Mouse (Mus musculus) CH12.LX (cell line): ENCODE results near the gene Snx30. TPM values are rescaled to one million over a fixed set of nuclear protein-coding genes. Genes with fewer than 3 reads are reported as not detected.

ENCODE experiments used
- DNase-seq: peaks from one replicate; pipeline ENCODE4 v3.0.0-alpha.2; 2013; ENCODE audit errors: extremely low read depth
- H3K27ac ChIP-seq: 2 replicates; pipeline ENCODE4 v1.5.1; 2012; ENCODE audit warnings: low read depth, mild to moderate bottlenecking, control low read depth, moderate library complexity; ENCODE audit not compliant: insufficient read depth
- H3K27me3 ChIP-seq: replicated peaks from 2 replicates; pipeline ENCODE3; 2012; ENCODE audit warnings: inconsistent platforms
- H3K36me3 ChIP-seq, 2 experiments: replicated peaks in 1 of 2; 2 replicates each; pipeline versions ENCODE3 to v1.6.1; 2012; ENCODE audit warnings: inconsistent platforms in 1 of 2, low read length in 1 of 2, mild to moderate bottlenecking in 1 of 2, mixed read lengths in 1 of 2, moderate library complexity in 1 of 2; ENCODE audit not compliant: control insufficient read depth in 1 of 2, insufficient read depth in 1 of 2
- H3K4me1 ChIP-seq, 2 experiments: 2 replicates each; pipeline ENCODE4 v1.6.1; 2012; ENCODE audit warnings: inconsistent platforms in 1 of 2, moderate library complexity in 1 of 2; ENCODE audit not compliant: insufficient read depth in 2 of 2, control insufficient read depth in 1 of 2
- H3K4me2 ChIP-seq: 2 replicates; pipeline ENCODE4 v1.6.1; 2012; ENCODE audit warnings: low read depth, mild to moderate bottlenecking, control low read depth; ENCODE audit not compliant: poor library complexity, insufficient read depth, severe bottlenecking
- H3K4me3 ChIP-seq, 3 experiments: fragments of 150-350 bp in 1 of 3; sonication (generic) in 1 of 3; replicated peaks in 1 of 3; 2 replicates each; pipeline versions ENCODE3 to v1.5.1; 2011 to 2012; ENCODE audit warnings: low read depth in 2 of 3, low read length in 2 of 3, mild to moderate bottlenecking in 2 of 3, moderate library complexity in 2 of 3, control low read depth in 1 of 3, improper control_type of control experiment in 1 of 3, inconsistent platforms in 1 of 3, mixed read lengths in 1 of 3; ENCODE audit not compliant: poor library complexity in 1 of 3
- H3K79me2 ChIP-seq: replicated peaks from 2 replicates; pipeline ENCODE4 v1.6.1; 2012; ENCODE audit warnings: mild to moderate bottlenecking, moderate library complexity; ENCODE audit not compliant: control insufficient read depth, poor library complexity, insufficient read depth, severe bottlenecking; ENCODE audit errors: extremely low read depth
- H3K9ac ChIP-seq: 2 replicates; pipeline ENCODE4 v1.6.1; 2012; ENCODE audit warnings: low read depth, mild to moderate bottlenecking, control low read depth, moderate library complexity; ENCODE audit not compliant: insufficient read depth
- H3K9me3 ChIP-seq: replicated peaks from 2 replicates; pipeline ENCODE3; 2012; ENCODE audit warnings: low read length, inconsistent platforms, mixed read lengths
- BHLHE40 ChIP-seq: IDR thresholded peaks from 2 replicates; pipeline ENCODE4 v1.6.1; 2011; ENCODE audit warnings: mild to moderate bottlenecking, low read depth, low read length, improper control_type of control experiment
- CHD1 ChIP-seq: IDR thresholded peaks from 2 replicates; pipeline ENCODE4 v1.6.1; 2012; ENCODE audit warnings: low read depth, low read length, improper control_type of control experiment, inconsistent platforms
- CHD2 ChIP-seq: IDR thresholded peaks from 2 replicates; pipeline ENCODE4 v1.6.1; 2011; ENCODE audit warnings: low read length, improper control_type of control experiment
- CTCF ChIP-seq, 2 experiments: IDR thresholded peaks in 1 of 2; conservative IDR thresholded peaks in 1 of 2; 2 replicates each; pipeline ENCODE4 v1.5.1; 2011 to 2012; ENCODE audit warnings: low read depth in 2 of 2, low read length in 2 of 2, improper control_type of control experiment in 1 of 2, inconsistent platforms in 1 of 2, mild to moderate bottlenecking in 1 of 2, moderate library complexity in 1 of 2
- E2F4 ChIP-seq: IDR thresholded peaks from 2 replicates; pipeline ENCODE4 v1.6.1; 2011; ENCODE audit warnings: low read depth, low read length, improper control_type of control experiment; ENCODE audit not compliant: insufficient replicate concordance
- ELF1 ChIP-seq: IDR thresholded peaks from 2 replicates; pipeline ENCODE4 v1.6.1; 2014; ENCODE audit warnings: low read depth, mild to moderate bottlenecking, inconsistent platforms, low read length, improper control_type of control experiment
- ETS1 ChIP-seq: conservative IDR thresholded peaks from 2 replicates; pipeline ENCODE4 v1.6.1; 2012; ENCODE audit warnings: low read depth, mild to moderate bottlenecking, inconsistent platforms, low read length, improper control_type of control experiment, moderate library complexity
- IRF4 ChIP-seq: IDR thresholded peaks from 2 replicates; pipeline ENCODE4 v1.6.1; 2014; ENCODE audit warnings: low read depth, mild to moderate bottlenecking, inconsistent platforms, low read length, improper control_type of control experiment
- MAFK ChIP-seq: IDR thresholded peaks from 2 replicates; pipeline ENCODE4 v1.6.1; 2011; ENCODE audit warnings: low read length, improper control_type of control experiment; ENCODE audit not compliant: insufficient replicate concordance
- MAX ChIP-seq: IDR thresholded peaks from 2 replicates; pipeline ENCODE4 v1.6.1; 2011; ENCODE audit warnings: low read length, improper control_type of control experiment
- MAZ ChIP-seq: IDR thresholded peaks from 2 replicates; pipeline ENCODE4 v1.6.1; 2012; ENCODE audit warnings: low read depth, mild to moderate bottlenecking, inconsistent platforms, low read length, improper control_type of control experiment, moderate library complexity
- MXI1 ChIP-seq: IDR thresholded peaks from 2 replicates; pipeline ENCODE4 v1.6.1; 2011; ENCODE audit warnings: mild to moderate bottlenecking, low read depth, low read length, improper control_type of control experiment
- MYC ChIP-seq: IDR thresholded peaks from 2 replicates; pipeline ENCODE4 v1.6.1; 2011; ENCODE audit warnings: low read depth, mild to moderate bottlenecking, improper control_type of control experiment, low read length
- NELFE ChIP-seq: IDR thresholded peaks from 2 replicates; pipeline ENCODE4 v1.6.1; 2011; ENCODE audit warnings: low read depth, low read length, improper control_type of control experiment
- POLR2A ChIP-seq: IDR thresholded peaks from 2 replicates; pipeline ENCODE4 v1.6.1; 2011; ENCODE audit warnings: low read depth, mild to moderate bottlenecking, improper control_type of control experiment, low read length
- SIN3A ChIP-seq: IDR thresholded peaks from 2 replicates; pipeline ENCODE4 v1.6.1; 2012; ENCODE audit warnings: low read length, improper control_type of control experiment, inconsistent platforms
- SMC3 ChIP-seq: IDR thresholded peaks from 2 replicates; pipeline ENCODE4 v1.6.1; 2011; ENCODE audit warnings: low read depth, low read length, improper control_type of control experiment
- TCF12 ChIP-seq: IDR thresholded peaks from 2 replicates; pipeline ENCODE4 v1.6.1; 2014; ENCODE audit warnings: low read depth, mild to moderate bottlenecking, inconsistent platforms, low read length, improper control_type of control experiment
- ZMIZ1 ChIP-seq: IDR thresholded peaks from 2 replicates; pipeline ENCODE4 v1.6.1; 2012; ENCODE audit warnings: low read depth, mild to moderate bottlenecking, inconsistent platforms, low read length, improper control_type of control experiment
- ZNF384 ChIP-seq: IDR thresholded peaks from 2 replicates; pipeline ENCODE4 v1.6.1; 2012; ENCODE audit warnings: low read depth, low read length, improper control_type of control experiment, inconsistent platforms
- dilution Hi-C: fragments of 300-500 bp; cut with MboI; formaldehyde crosslinking; loops from 2 replicates; pipeline ENCODE4 v1.14.3; 2020; ENCODE audit warnings: low sequenced_read_pairs; ENCODE audit not compliant: extremely low pct_unique_long_range_greater_than_20kb, extremely low pct_ligation_motif_present
- in situ Hi-C: fragments of 300-500 bp; cut with MboI; formaldehyde crosslinking; loops from 3 replicates; pipeline ENCODE4 v1.14.3; 2019; ENCODE audit warnings: low sequenced_read_pairs, low pct_ligation_motif_present, low pct_unique_long_range_greater_than_20kb, mixed read lengths
- polyA plus RNA-seq: library from polyadenylated mRNA; unstranded; fragments of >175 nt; gene quantifications from 2 replicates; pipeline ENCODE4 v1.2.1, GENCODE M21; 2012; ENCODE audit warnings: low read depth; ENCODE audit not compliant: insufficient read length
- total RNA-seq, 2 experiments: library from RNA; depleted of rRNA; stranded (reverse); fragments of 300-350 nt in 1 of 2; fragments of >200 nt in 1 of 2; gene quantifications; 2 replicates each; pipeline ENCODE4 v1.2.3; 2012 to 2014

Snx30 gene
- total and polyA plus RNA-seq, 3 experiments, result 7.9 to 16.9 (median 8.4) TPM

DNA sequence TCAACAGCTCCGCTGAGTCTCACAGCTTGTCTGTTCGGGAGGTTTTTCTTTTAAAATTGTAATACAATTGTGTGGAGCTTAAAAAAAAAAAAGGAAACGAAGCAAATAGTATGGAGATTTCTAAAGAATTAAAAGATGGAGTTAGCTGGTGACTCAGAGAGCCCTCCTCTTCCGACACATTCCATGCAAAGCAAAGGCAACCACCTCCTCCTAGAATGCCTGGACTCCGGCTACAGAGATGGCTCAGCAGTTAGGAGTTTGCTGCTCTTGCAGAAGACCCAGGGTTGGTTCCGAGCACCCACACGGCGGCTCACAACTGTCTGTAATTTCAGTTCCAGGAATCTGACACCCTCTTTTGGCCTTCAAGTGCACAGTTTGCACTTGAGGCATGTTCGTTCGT lies 12.9 kb downstream of the Snx30 start:
- H3K9ac ChIP-seq, result no peak overlapping the region
- H3K4me3 ChIP-seq, result no peak overlapping the region
- peaks cover 4% of the 10 kb centered on the region for H3K9me3 ChIP-seq
- H3K27me3 ChIP-seq, result no peaks in the 10 kb centered on the region
- H3K79me2 ChIP-seq, result peaks cover 6% of the 10 kb centered on the region; the same call in 1 of the 2 replicates
- H3K36me3 ChIP-seq, result peaks cover 0 to 34% of the 10 kb centered on the region in 2 experiments
- 0 out of 2 replicates have a peak overlapping the region, but pooled peaks have one; percentile 47 for H3K4me2 ChIP-seq
- H3K27ac ChIP-seq, result peak overlapping the region; percentile 75; the same call in 1 of the 2 replicates
- TF ChIP-seq ZNF384 (0 out of 2 replicates have a peak, but pooled peaks have one; percentile 14), ELF1 (no peak)
- dilution Hi-C loops (no loop called here), in situ Hi-C loops (no loop called here)
- DNase-seq, result no peak
- H3K4me1 ChIP-seq, result peaks cover 38 to 97% of the 10 kb centered on the region in 2 experiments

DNA sequence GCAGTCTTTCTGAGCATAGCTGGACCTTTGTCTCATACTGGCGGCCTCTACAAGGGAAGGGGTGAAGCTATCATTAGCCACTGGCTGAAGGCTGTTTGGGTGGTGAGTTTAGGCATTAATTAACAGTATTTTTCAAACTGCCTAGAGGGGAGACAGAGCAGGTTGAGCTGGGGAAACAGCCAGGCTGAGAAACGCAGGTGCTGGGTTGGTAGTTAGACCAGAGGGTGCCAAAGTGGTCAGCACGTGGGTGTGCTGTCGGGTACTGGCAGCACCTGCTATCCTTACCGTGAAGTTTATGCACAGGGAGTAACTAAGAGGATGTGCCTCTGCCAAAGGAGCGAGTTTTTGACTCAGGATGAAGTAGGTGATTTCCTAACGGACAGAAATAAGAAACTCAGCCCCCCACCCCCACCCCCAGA lies 13.4 kb downstream of the Snx30 start:
- Histone ChIP-seq H3K4me2 (peak overlapping the region; percentile 47; the same call in 1 of the 2 replicates), H3K27ac (peak overlapping the region; percentile 75), H3K4me3 (no peak overlapping the region), H3K27me3 (no peaks in the 10 kb centered on the region), H3K9ac (no peak overlapping the region), H3K36me3 (peaks cover 0 to 30% of the 10 kb centered on the region in 2 experiments), H3K4me1 (peaks cover 39 to 97% of the 10 kb centered on the region in 2 experiments), H3K79me2 (peaks cover 6% of the 10 kb centered on the region; the same call in 1 of the 2 replicates), H3K9me3 (peaks cover 4% of the 10 kb centered on the region)
- DNase-seq, result peak; percentile 72
- in situ Hi-C loops (no loop called here), dilution Hi-C loops (no loop called here)
- TF ChIP-seq E2F4, result no peak
- TF ChIP-seq MAZ, result 0 out of 2 replicates have a peak, but pooled peaks have one; percentile 21
- peak; percentile 53; the same call in 1 of the 2 replicates for TF ChIP-seq CHD2
- peak; percentile 88 for TF ChIP-seq BHLHE40
- TF ChIP-seq CHD1, result no peak
- peak; percentile 87 for TF ChIP-seq MAX
- TF ChIP-seq IRF4, result 0 out of 2 replicates have a peak, but pooled peaks have one; percentile 14
- TF ChIP-seq ETS1, result peak; percentile 60; the same call in 1 of the 2 replicates
- no peak; the same call in 1 of the 2 replicates for TF ChIP-seq SIN3A
- no peak for TF ChIP-seq NELFE
- TF ChIP-seq ZMIZ1, result no peak
- 0 out of 2 replicates have a peak, but pooled peaks have one; percentile 1 for TF ChIP-seq SMC3
- peak; percentile 32; the same call in 1 of the 2 replicates for TF ChIP-seq MXI1
- TF ChIP-seq POLR2A, result 0 out of 2 replicates have a peak, but pooled peaks have one; percentile 16
- peak; percentile 64; the same call in 1 of the 2 replicates for TF ChIP-seq MYC
- no peak for TF ChIP-seq CTCF (conservative IDR thresholded peaks at IDR 0.05 in 1 of 2, IDR thresholded peaks at IDR 0.05 in 1 of 2; ENCODE audit: low read depth in 2 of 2, low read length in 2 of 2)
- peak; percentile 42; the same call in 1 of the 2 replicates for TF ChIP-seq TCF12
- no peak for TF ChIP-seq MAFK
